Mouse (Mus musculus) lung, embryonic 14.5 days (tissue): ENCODE data around the gene Plxnb2. TPM values are rescaled to one million over a fixed set of nuclear protein-coding genes. Genes with fewer than 3 reads are reported as not detected.

Experiments used
- ATAC-seq: fragments of 200-750 bp; cut with Nextera tagmentation; 2 replicates; pipeline ENCODE4 v1.8.0; 2017; ENCODE audit warnings: mild to moderate bottlenecking, moderate TSS enrichment, moderate library complexity; ENCODE audit not compliant: insufficient read depth
- DNase-seq: peaks from one replicate; pipeline ENCODE4 v3.0.0-alpha.2; 2015
- H3K27ac ChIP-seq: fragments of 300-500 bp; sonication (generic); 2 replicates; pipeline ENCODE4 v1.5.1; 2014; ENCODE audit warnings: low read depth, mild to moderate bottlenecking, moderate library complexity
- H3K27me3 ChIP-seq: fragments of 300-500 bp; sonication (generic); 2 replicates; pipeline ENCODE4 v1.6.1; 2014; ENCODE audit warnings: low read length, control low read depth; ENCODE audit not compliant: insufficient read depth
- H3K36me3 ChIP-seq: fragments of 300-500 bp; sonication (generic); 2 replicates; pipeline ENCODE4 v1.6.1; 2014; ENCODE audit warnings: control low read depth; ENCODE audit not compliant: insufficient read depth
- H3K4me1 ChIP-seq: fragments of 300-500 bp; sonication (generic); 2 replicates; pipeline ENCODE4 v1.6.1; 2014; ENCODE audit warnings: antibody characterized with exemption, control low read depth; ENCODE audit not compliant: insufficient read depth
- H3K4me2 ChIP-seq: fragments of 300-500 bp; sonication (generic); 2 replicates; pipeline ENCODE4 v1.6.1; 2014; ENCODE audit warnings: mild to moderate bottlenecking
- H3K4me3 ChIP-seq: fragments of 300-500 bp; sonication (generic); 2 replicates; pipeline ENCODE4 v1.5.1; 2014; ENCODE audit warnings: low read depth, low read length
- H3K9ac ChIP-seq: fragments of 300-500 bp; sonication (generic); 2 replicates; pipeline ENCODE4 v1.6.1; 2014
- H3K9me3 ChIP-seq: fragments of 300-500 bp; sonication (generic); 2 replicates; pipeline ENCODE4 v1.6.1; 2016; ENCODE audit warnings: low read depth, low read length, control low read depth
- CTCF ChIP-seq: IDR thresholded peaks from 2 replicates; pipeline ENCODE4 v1.5.1; 2016; ENCODE audit warnings: antibody characterized with exemption, low read depth
- WGBS: fragments of 180-500 bp; shearing (Covaris S2); extraction: QIAGEN DNeasy Blood & Tissue Kit; methylation state at CpG from one replicate; pipeline ENCODE4 v1.1.7; 2014; 5-methylcytosine and 5-hydroxymethylcytosine counted together
- polyA plus RNA-seq: library from polyadenylated mRNA; unstranded; fragments of >200 nt; fragmentation: Nextera tagmentation; extraction: Ambion mirVana; gene quantifications from 2 replicates; pipeline ENCODE4 v1.2.1, GENCODE M21; 2014

Gene Plxnb2
- polyA plus RNA-seq, 1 experiment from 2014 or later, result 156 TPM

- no peaks in the 10 kb centered on the region for H3K27me3 ChIP-seq
- H3K4me1 ChIP-seq, result peaks cover 50% of the 10 kb centered on the region
- no peak overlapping the region for H3K9ac ChIP-seq
- no peaks in the 10 kb centered on the region for H3K36me3 ChIP-seq
- H3K4me3 ChIP-seq, result no peak overlapping the region
- no peak overlapping the region for H3K4me2 ChIP-seq
- DNase-seq (no peak), ATAC-seq (no peak)
- no peak for TF ChIP-seq CTCF
- H3K27ac ChIP-seq, result no peak overlapping the region
- WGBS, result 33% methylated on average over 11 of the region's 11 CpGs
- no peaks in the 10 kb centered on the region for H3K9me3 ChIP-seq
Observed at GRCm38 (mm10) chr15:89174889-89175339, 5.7 kb downstream of the Plxnb2 start.

- H3K27ac ChIP-seq, result no peak overlapping the region
- H3K4me3 ChIP-seq, result peak overlapping the region; percentile 56
- H3K27me3 ChIP-seq, result no peaks in the 10 kb centered on the region
- peaks cover 5% of the 10 kb centered on the region for H3K36me3 ChIP-seq
- no peaks in the 10 kb centered on the region for H3K9me3 ChIP-seq
- H3K4me1 ChIP-seq, result peaks cover 60% of the 10 kb centered on the region
- peak overlapping the region; percentile 100 for H3K4me2 ChIP-seq
- WGBS, result 1% methylated on average over 15 of the region's 15 CpGs
- TF ChIP-seq CTCF, result no peak
- peak; percentile 44; the same call in 1 of the 2 replicates for ATAC-seq
- peak overlapping the region; percentile 70 for H3K9ac ChIP-seq
- peak; percentile 76 for DNase-seq
Observed at GRCm38 (mm10) chr15:89173906-89174214, 6.7 kb downstream of the Plxnb2 start.

- peak overlapping the region; percentile 56 for H3K4me3 ChIP-seq
- peaks cover 54% of the 10 kb centered on the region for H3K4me1 ChIP-seq
- peak; percentile 9; the same call in 1 of the 2 replicates for TF ChIP-seq CTCF
- WGBS, result under 1% methylated on average over 65 of the region's 65 CpGs
- peak overlapping the region; percentile 100 for H3K4me2 ChIP-seq
- H3K27ac ChIP-seq, result peak overlapping the region; percentile 14; the same call in 1 of the 2 replicates
- no peaks in the 10 kb centered on the region for H3K27me3 ChIP-seq
- H3K36me3 ChIP-seq, result peaks cover 11% of the 10 kb centered on the region
- ATAC-seq (peak; percentile 11; the same call in 1 of the 2 replicates), DNase-seq (peak; percentile 78)
- no peaks in the 10 kb centered on the region for H3K9me3 ChIP-seq
- peak overlapping the region; percentile 70 for H3K9ac ChIP-seq
Observed at GRCm38 (mm10) chr15:89173024-89173905, 7.3 kb downstream of the Plxnb2 start.

- no peak for TF ChIP-seq CTCF
- Histone ChIP-seq H3K9ac (peak overlapping the region; percentile 70), H3K4me3 (peak overlapping the region; percentile 56), H3K27ac (peak overlapping the region; percentile 14; the same call in 1 of the 2 replicates), H3K9me3 (no peaks in the 10 kb centered on the region), H3K4me1 (peaks cover 46% of the 10 kb centered on the region), H3K36me3 (peaks cover 19% of the 10 kb centered on the region), H3K27me3 (no peaks in the 10 kb centered on the region), H3K4me2 (peak overlapping the region; percentile 100)
- WGBS, result 48% methylated on average over 17 of the region's 17 CpGs
- ATAC-seq (no peak), DNase-seq (peak; percentile 8)
Observed at GRCm38 (mm10) chr15:89172276-89172935, 8.2 kb downstream of the Plxnb2 start.

GRCm38 (mm10) chr15:89171526-89172051, 9.0 kb downstream of the Plxnb2 start:
- H3K36me3 ChIP-seq, result peaks cover 28% of the 10 kb centered on the region
- no peak for ATAC-seq
- WGBS, result 83% methylated on average over 5 of the region's 5 CpGs
- H3K9ac ChIP-seq, result no peak overlapping the region
- H3K27me3 ChIP-seq, result no peaks in the 10 kb centered on the region
- DNase-seq, result no peak
- TF ChIP-seq CTCF, result no peak
- H3K4me2 ChIP-seq, result no peak overlapping the region
- H3K4me1 ChIP-seq, result peaks cover 37% of the 10 kb centered on the region
- no peaks in the 10 kb centered on the region for H3K9me3 ChIP-seq
- H3K4me3 ChIP-seq, result no peak overlapping the region
- H3K27ac ChIP-seq, result no peak overlapping the region

GRCm38 (mm10) chr15:89170102-89170501, 10.5 kb downstream of the Plxnb2 start:
- H3K4me1 ChIP-seq, result peaks cover 26% of the 10 kb centered on the region
- DNase-seq, result peak; percentile 49
- H3K4me2 ChIP-seq, result peak overlapping the region; percentile 45; the same call in 1 of the 2 replicates
- no peak for TF ChIP-seq CTCF
- H3K9me3 ChIP-seq, result no peaks in the 10 kb centered on the region
- H3K27ac ChIP-seq, result peak overlapping the region; percentile 51
- H3K36me3 ChIP-seq, result peaks cover 42% of the 10 kb centered on the region
- WGBS, result 33% methylated on average over 3 of the region's 3 CpGs
- peak; percentile 5; the same call in 1 of the 2 replicates for ATAC-seq
- H3K27me3 ChIP-seq, result no peaks in the 10 kb centered on the region
- H3K9ac ChIP-seq, result peak overlapping the region; percentile 18; the same call in 1 of the 2 replicates
- no peak overlapping the region for H3K4me3 ChIP-seq

GRCm38 (mm10) chr15:89169431-89169830, 11.2 kb downstream of the Plxnb2 start:
- ATAC-seq (peak; percentile 78), DNase-seq (peak; percentile 90)
- TF ChIP-seq CTCF, result no peak
- Histone ChIP-seq H3K9me3 (no peaks in the 10 kb centered on the region), H3K4me1 (peaks cover 20% of the 10 kb centered on the region), H3K9ac (peak overlapping the region; percentile 33; the same call in 1 of the 2 replicates), H3K27me3 (no peaks in the 10 kb centered on the region), H3K4me3 (peak overlapping the region; percentile 16; the same call in 1 of the 2 replicates), H3K4me2 (peak overlapping the region; percentile 45), H3K27ac (peak overlapping the region; percentile 51), H3K36me3 (peaks cover 49% of the 10 kb centered on the region)
- WGBS, result 4% methylated on average over 10 of the region's 10 CpGs
